Mouse (Mus musculus): ENCODE results near the gene Hp1bp3.
A peak's percentile ranks its signal among the peaks of the same experiment; 100 is the strongest.

The Hp1bp3 gene

DNA sequence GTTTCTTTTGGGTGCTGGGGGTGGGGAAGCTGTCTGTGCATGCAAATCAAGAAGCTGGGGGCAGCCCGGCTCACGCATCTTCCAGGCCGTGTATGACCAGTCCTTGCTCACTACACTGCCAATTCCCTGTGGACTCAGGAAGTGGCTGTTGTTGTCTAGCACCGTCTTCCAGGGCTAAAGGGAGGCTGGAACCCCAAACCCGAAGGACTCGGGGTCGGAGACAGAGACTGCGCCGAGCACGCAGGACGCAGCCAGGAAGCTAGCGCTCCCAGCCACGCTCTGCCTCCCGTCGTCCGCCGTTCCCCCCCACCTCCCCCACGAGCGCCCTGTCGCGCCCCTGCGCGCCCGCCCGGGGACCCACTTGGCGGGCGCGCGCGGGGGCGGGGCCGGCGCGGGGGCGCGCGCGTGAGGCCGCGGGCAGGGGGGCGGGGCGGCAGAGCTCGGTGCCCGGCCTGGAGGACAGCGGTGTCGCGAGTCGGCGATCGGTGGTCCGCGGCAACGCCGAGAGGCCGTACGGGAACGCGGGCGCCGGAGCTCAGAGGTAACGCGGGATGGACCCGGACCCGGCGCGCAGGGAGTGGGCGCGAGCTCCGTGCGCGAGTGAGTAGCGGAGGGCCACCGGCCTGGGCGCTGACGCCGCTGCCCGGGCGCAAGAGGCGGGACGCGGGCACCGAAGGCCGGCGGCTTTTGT, at the start of gene Hp1bp3:
TSS of gene Hp1bp3 (plus strand) at position 97 of the 691 bp plus-strand sequence.
- peak; percentile 74 for DNase-seq (ENCODE audit: low spot score)

- DNase-seq (ENCODE audit: low spot score) = no peak
These were observed 49.6 kb upstream of the Hp1bp3 start for GRCm38 (mm10) chr4:138166519-138166918.

GRCm38 (mm10) chr4:138168162-138168561, 47.9 kb upstream of the Hp1bp3 start:
- DNase-seq (ENCODE audit: low spot score) = no peak

- DNase-seq (ENCODE audit: low spot score) = no peak
These were observed 46.7 kb upstream of the Hp1bp3 start for GRCm38 (mm10) chr4:138169420-138169819.

GRCm38 (mm10) chr4:138172686-138173085, 43.4 kb upstream of the Hp1bp3 start:
- DNase-seq (ENCODE audit: low spot score) = no peak

- no peak for DNase-seq (ENCODE audit: low spot score)
These were observed 36.7 kb upstream of the Hp1bp3 start for GRCm38 (mm10) chr4:138179391-138179790.

DNA sequence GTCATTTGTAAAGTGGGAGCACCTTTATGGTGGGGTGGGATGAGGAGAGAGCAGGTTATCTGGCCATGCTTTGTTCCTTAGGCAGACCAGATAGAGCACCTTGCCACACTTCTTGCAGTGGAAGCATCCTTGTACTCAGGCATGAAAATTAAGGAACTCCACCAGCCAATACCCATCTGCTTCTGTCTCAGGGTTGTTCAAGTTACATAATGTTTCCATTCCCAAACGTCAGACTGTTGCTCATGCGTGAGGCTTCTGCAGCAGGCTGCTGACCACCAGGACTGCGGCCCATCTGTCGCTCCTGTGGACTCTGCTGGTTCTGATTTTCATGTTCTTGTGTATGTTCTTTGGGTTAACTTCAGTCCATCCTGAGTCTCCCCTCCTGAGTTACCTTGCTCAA, 35.4 kb upstream of the Hp1bp3 start:
- no peak for DNase-seq (ENCODE audit: low spot score)

DNA sequence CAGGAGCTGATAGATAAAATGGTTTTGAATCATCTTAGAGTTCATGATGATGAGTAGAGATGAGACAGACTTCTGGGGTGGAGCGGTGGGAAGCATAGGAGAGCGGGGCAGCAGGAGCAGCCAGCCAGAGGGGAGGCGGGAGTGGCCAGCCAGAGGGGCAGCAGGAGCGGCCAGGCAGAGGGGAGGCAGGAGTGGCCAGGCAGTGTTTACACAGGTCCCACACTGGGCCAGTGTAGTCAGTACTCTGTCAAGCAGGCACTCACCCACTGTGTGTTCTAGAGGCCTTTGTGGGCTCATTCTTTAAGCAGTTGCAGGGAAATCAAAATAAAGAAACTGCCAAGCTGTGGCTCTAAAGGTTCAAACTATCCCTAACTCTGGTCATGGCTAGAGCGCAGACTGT, 32.0 kb upstream of the Hp1bp3 start:
- DNase-seq (ENCODE audit: low spot score) = no peak

DNA sequence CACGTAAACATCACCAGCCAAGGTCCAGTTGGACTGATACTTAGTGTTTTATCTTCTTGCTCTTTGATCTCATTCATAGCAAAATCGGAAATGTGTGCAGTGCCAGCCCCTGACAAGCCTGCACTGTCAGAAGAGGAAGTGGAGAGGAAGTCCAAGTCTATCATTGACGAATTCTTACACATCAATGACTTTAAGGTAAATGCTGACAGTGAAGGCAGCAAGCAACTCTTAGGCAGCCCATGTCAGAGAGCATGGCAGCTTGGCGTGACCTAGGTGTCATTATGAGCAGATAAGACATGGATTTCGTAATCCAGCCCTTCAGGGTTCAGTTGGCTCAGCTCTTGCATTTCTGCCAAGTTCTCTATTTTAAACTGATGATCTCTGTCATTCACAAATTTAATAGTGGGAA, 31.5 kb upstream of the Hp1bp3 start:
- DNase-seq (ENCODE audit: low spot score) = no peak

- no peak for DNase-seq (ENCODE audit: low spot score)
These were observed 30.1 kb upstream of the Hp1bp3 start for GRCm38 (mm10) chr4:138185961-138186360.

DNA sequence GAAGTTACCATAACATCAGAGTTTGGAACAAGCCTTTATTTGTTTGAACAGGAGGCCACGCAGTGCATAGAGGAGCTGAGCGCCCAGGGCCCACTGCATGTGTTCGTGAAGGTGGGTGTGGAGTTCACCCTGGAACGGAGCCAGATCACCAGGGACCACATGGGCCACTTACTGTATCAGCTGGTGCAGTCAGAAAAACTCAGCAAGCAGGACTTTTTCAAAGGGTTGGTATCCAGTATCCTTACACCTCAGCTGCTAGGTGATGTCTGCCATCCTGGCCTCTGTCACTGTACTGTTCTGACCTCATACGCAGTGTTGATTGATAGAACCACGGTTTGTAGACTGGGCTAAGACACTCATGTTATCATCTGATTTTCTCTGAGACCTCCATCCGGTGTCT, 28.1 kb upstream of the Hp1bp3 start:
- peak; percentile 68 for DNase-seq (ENCODE audit: low spot score)

DNA sequence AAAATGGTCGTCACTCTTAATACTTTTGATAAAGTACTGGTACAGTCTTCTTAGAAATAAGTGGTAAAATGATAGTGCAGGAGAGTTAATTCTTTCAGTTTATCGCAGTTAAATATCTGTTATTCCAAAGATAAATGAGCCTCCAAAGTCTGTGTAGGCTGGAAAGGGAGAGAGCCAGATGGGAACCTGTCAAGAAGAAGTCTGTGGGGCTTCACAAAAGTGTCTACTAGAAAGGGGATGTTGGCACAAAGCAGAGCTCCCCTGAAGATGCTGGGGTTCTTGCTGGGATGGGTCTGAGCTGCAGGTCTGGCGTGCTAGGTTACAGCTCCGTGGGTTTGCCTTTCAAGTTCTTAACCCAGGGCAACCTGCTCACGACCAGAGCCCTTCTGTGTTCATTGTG, 23.5 kb upstream of the Hp1bp3 start:
- DNase-seq (ENCODE audit: low spot score) = no peak

GRCm38 (mm10) chr4:138200769-138201168, 15.3 kb upstream of the Hp1bp3 start:
- DNase-seq (ENCODE audit: low spot score) = no peak

- no peak for DNase-seq (ENCODE audit: low spot score)
These were observed 14.4 kb upstream of the Hp1bp3 start for GRCm38 (mm10) chr4:138201696-138202095.

DNA sequence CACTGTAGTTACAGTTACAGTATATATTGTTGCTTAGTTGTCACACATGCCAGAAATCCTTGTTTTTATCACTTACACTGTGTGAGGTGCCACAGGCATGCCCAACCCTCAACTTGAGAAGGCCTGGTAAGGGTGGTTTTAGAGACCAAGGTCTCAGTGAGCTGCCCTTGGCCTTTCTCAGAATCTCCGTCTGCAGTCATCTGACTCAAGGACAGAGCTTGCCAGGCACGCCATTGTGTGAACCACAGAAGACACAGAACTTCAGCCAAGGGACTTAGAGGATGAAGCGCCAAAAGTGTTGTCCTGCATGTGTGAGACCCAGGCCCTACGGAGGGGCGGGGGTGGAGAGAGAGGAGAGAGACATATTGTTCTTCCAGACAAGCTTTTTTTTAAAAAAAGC, 6.0 kb upstream of the Hp1bp3 start:
- no peak for DNase-seq (ENCODE audit: low spot score)

GRCm38 (mm10) chr4:138213861-138214260, 2.2 kb upstream of the Hp1bp3 start:
- DNase-seq (ENCODE audit: low spot score) = no peak

DNA sequence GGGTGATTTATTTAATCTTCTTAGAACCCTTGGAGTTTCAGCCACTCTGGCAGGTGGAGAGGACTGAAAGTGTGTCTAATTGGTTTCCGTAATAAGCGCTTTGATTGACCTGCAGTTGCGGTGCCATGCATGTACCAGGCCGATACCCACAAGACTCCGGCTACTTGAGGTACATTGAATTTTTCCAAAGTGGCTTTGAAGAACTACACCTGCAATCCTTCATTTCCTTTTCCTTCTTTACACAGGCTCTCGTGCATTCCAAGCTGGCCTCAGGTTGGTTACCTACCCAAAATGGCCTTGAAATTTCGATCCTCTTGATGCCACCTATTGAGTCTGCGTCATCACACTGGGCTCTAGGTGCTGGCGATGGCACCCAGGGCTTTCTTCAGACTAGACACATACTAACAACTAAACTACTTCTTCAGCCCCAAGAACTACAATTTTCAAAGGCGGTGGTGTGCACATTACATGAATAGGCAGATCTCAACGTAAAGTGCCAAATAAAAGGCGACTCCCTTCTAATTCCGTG, 361 bp upstream of the Hp1bp3 start:
- no peak for DNase-seq (ENCODE audit: low spot score)

GRCm38 (mm10) chr4:138216891-138217392, 846 bp downstream of the Hp1bp3 start:
- DNase-seq (ENCODE audit: low spot score) = peak; percentile 96

- DNase-seq (ENCODE audit: low spot score) = no peak
These were observed 1.3 kb downstream of the Hp1bp3 start for GRCm38 (mm10) chr4:138217441-138217840.

GRCm38 (mm10) chr4:138217951-138218685, 2.0 kb downstream of the Hp1bp3 start:
- peak; percentile 25 for DNase-seq (ENCODE audit: low spot score)

GRCm38 (mm10) chr4:138219331-138219730, 3.2 kb downstream of the Hp1bp3 start:
- DNase-seq (ENCODE audit: low spot score) = no peak

DNA sequence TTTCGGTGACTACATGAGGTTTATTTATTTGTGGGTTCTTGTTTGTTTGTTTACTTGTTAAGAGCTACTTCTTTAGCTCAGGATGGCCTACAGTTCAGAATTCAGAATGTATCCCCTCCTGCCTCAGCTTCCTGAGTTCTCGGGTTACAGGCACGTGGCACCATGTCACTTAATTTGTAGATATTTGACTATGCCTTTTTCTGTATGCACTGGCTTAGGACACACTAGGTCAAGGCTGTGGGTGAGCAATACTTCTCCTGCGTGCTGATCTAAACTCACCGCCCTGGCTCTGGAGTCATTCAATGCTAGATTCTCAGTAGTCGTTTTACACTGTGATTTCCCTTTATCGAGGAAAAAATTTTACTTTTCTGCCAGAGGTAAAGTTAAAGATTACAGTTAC, 4.7 kb downstream of the Hp1bp3 start:
- no peak for DNase-seq (ENCODE audit: low spot score)

DNA sequence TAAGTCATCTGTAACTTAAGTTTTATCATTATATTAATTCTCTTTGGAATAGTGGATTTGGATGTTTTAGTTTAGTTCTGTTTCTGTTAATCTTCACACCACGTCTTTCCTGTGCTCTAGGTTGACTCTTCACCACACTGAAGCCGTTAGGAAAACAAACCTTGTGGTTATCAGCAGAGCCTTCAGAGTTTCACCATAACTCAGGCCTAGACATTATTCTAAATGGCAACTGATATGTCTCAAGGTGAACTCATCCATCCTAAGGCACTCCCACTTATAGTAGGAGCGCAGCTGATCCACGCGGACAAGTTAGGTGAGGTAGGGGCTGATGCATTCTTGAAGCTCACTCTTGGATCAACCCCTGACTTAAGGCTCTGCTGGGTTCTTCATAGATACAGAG, 5.3 kb downstream of the Hp1bp3 start:
- DNase-seq (ENCODE audit: low spot score) = no peak
